Comparison of ENCODE assay signal across 18 mouse cellular contexts in genomic region chr8:95341721-95342120, GRCm38 (mm10). TPM values are rescaled to one million over a fixed set of nuclear protein-coding genes. Genes with fewer than 3 reads are reported as not detected.
A peak's percentile ranks its signal among the peaks of the same experiment; 100 is the strongest.
DNase-seq lines count a peak whose midpoint lies in the region.
"Had no signal": no experiment of that assay in that cellular context is flagged by ENCODE, and none has a peak within 500 bp of the region (broad histone marks: within the 10 kb centered on the region; RNA-seq: fewer than 3 reads in every experiment).

No protein-coding gene starts in this region.

- peaks cover 56% of the 10 kb centered on the region for H3K36me3 ChIP-seq in midbrain, embryonic 10.5 days

- DNase-seq in kidney, adult 11 months, result peak; percentile 46
- no peak for DNase-seq in kidney, postnatal 14 days
- DNase-seq in urinary bladder, postnatal 36 days (ENCODE audit: low spot score in 2 of 2), result peak; percentile 34 to 36
- DNase-seq in urinary bladder, adult 2 months (ENCODE audit: low spot score), result no peak
- DNase-seq in heart, postnatal 10 days, result peak; percentile 76 to 81
- DNase-seq in midbrain, embryonic 10.5 days (ENCODE audit: low spot score), result no peak
- no peak for DNase-seq in thymus, postnatal 14 days
- DNase-seq in cerebellum, adult 11-12 months, result no peak
- DNase-seq: cerebellum, adult 18-20 months; gastrocnemius, postnatal 36 days; retina, postnatal 1 day; thymus, postnatal 4 days had no signal

- WGBS in midbrain, embryonic 10.5 days, result 62% methylated on average over 5 of the region's 5 CpGs

- intact Hi-C loops in heart, postnatal 10 days (cut with DNase I), result no loop called here

- no peak overlapping the region for H3K4me3 ChIP-seq in midbrain, embryonic 10.5 days
- H3K4me3 ChIP-seq: midbrain, embryonic 12.5 days; stomach, embryonic 15.5 days had no signal

- no peaks in the 10 kb centered on the region for H3K9me3 ChIP-seq in midbrain, embryonic 10.5 days (replicated peaks)
- H3K9me3 ChIP-seq: midbrain, embryonic 12.5 days; stomach, embryonic 15.5 days had no signal

- no peaks in the 10 kb centered on the region for H3K27me3 ChIP-seq in midbrain, embryonic 10.5 days (ENCODE audit: low read depth, poor library complexity, severe bottlenecking)
- H3K27me3 ChIP-seq: midbrain, embryonic 12.5 days; stomach, embryonic 15.5 days had no signal

- H3K4me1 ChIP-seq in midbrain, embryonic 10.5 days, result no peaks in the 10 kb centered on the region

- no peak overlapping the region for H3K27ac ChIP-seq in midbrain, embryonic 10.5 days (replicated peaks)
- H3K27ac ChIP-seq: midbrain, embryonic 12.5 days; stomach, embryonic 15.5 days had no signal

RNA-seq across cellular contexts. Expression of gene Usb1, which starts 9.6 kb away (rescaled TPM):
- polyA plus RNA-seq in urinary bladder, adult 2 months (2012; rRNA removed), result 34.5 and 43.1 TPM in 2 replicates
- 10 to 100 TPM; 17.2 to 23.9 TPM for total RNA-seq in heart, postnatal 10 days (2021)
- polyA plus RNA-seq in midbrain, embryonic 10.5 days (2016; fragmentation: Nextera tagmentation; extraction: Ambion mirVana), result 47.7 and 50.1 TPM in 2 replicates

RNA-seq across cellular contexts. Expression of gene Zfp319, which starts 10.0 kb away (rescaled TPM):
- 6.8 and 7.9 TPM in 2 replicates for polyA plus RNA-seq in urinary bladder, adult 2 months (2012; rRNA removed)
- total RNA-seq in heart, postnatal 10 days (2021), result 10 to 100 TPM; 12.2 to 13.9 TPM
- polyA plus RNA-seq in midbrain, embryonic 10.5 days (2016; fragmentation: Nextera tagmentation; extraction: Ambion mirVana), result 11.1 and 14.1 TPM in 2 replicates

RNA-seq across cellular contexts. Expression of gene Mmp15, which starts 10.3 kb away (rescaled TPM):
- polyA plus RNA-seq in urinary bladder, adult 2 months (2012; rRNA removed), result 17.1 and 27.3 TPM in 2 replicates
- 100 to 1,000 TPM; 113 to 155 TPM for total RNA-seq in heart, postnatal 10 days (2021)
- polyA plus RNA-seq in midbrain, embryonic 10.5 days (2016; fragmentation: Nextera tagmentation; extraction: Ambion mirVana), result 12.8 and 14.8 TPM in 2 replicates

RNA-seq across cellular contexts. Expression of gene Tepp, which starts 31.4 kb away (rescaled TPM):
- polyA plus RNA-seq in urinary bladder, adult 2 months (2012; rRNA removed), result 1.7 and 3.3 TPM in 2 replicates
- total RNA-seq in heart, postnatal 10 days (2021), result not detected
- 0.37 TPM in 1 of 2 replicates, not detected in the other for polyA plus RNA-seq in midbrain, embryonic 10.5 days (2016; fragmentation: Nextera tagmentation; extraction: Ambion mirVana)
- total RNA-seq: gastrocnemius, postnatal 36 days had no signal
- polyA plus RNA-seq: C2C12; large intestine, adult 2 months; liver, embryonic 16.5 days; midbrain, embryonic 12.5 days had no signal

RNA-seq across cellular contexts. Expression of gene Cngb1, which starts 35.3 kb away (rescaled TPM):
- polyA plus RNA-seq in urinary bladder, adult 2 months (2012; rRNA removed), result 1.5 and 2.9 TPM in 2 replicates
- total RNA-seq in heart, postnatal 10 days (2021), result 1 to 10 TPM; 1.5 to 3.2 TPM
- polyA plus RNA-seq in midbrain, embryonic 10.5 days (2016; fragmentation: Nextera tagmentation; extraction: Ambion mirVana), result 0.17 TPM in 1 of 2 replicates, not detected in the other
- polyA plus RNA-seq: limb, embryonic 11.5 days had no signal

Comparison
In these comparisons a context has a peak if more than half of its experiments do, and no peak if none do; other contexts are left out.
1. DNase-seq: peak in kidney, adult 11 months (single experiment), urinary bladder, postnatal 36 days (2 of 2) and heart, postnatal 10 days (2 of 2); none in kidney, postnatal 14 days (single experiment), urinary bladder, adult 2 months (single experiment), midbrain, embryonic 10.5 days (single experiment), thymus, postnatal 14 days (single experiment) and cerebellum, adult 11-12 months (single experiment).